Mouse (Mus musculus) cerebellum, postnatal 4 days (tissue): Measurements from ENCODE around the gene Sipa1l3.

Source experiments
- DNase-seq, 2 experiments: peaks; one replicate each; pipeline ENCODE4 v3.0.0; 2022; ENCODE audit warnings: low spot score in 2 of 2, mixed read lengths in 1 of 2

Gene Sipa1l3

GRCm38 (mm10) chr7:29518421-29519210 is at the start of gene Sipa1l3:
Gene Sipa1l3 (minus strand): TSS chr7:29518641.
- DNase-seq = peak; percentile 88 to 97

GRCm38 (mm10) chr7:29563006-29563405 is 44.6 kb upstream of the Sipa1l3 start:
- no peak for DNase-seq

GRCm38 (mm10) chr7:29561046-29561445 is 42.6 kb upstream of the Sipa1l3 start:
- DNase-seq = no peak

- DNase-seq = peak in 1 of 2 experiments; percentile 9
Observed at GRCm38 (mm10) chr7:29559290-29559689, 40.8 kb upstream of the Sipa1l3 start.

GRCm38 (mm10) chr7:29558744-29559143 is 40.3 kb upstream of the Sipa1l3 start:
- no peak for DNase-seq

- DNase-seq = no peak
Observed at GRCm38 (mm10) chr7:29556283-29556682, 37.8 kb upstream of the Sipa1l3 start.

- DNase-seq = no peak
Observed at GRCm38 (mm10) chr7:29555521-29555920, 37.1 kb upstream of the Sipa1l3 start.

GRCm38 (mm10) chr7:29555051-29555450 is 36.6 kb upstream of the Sipa1l3 start:
- no peak for DNase-seq

- DNase-seq = no peak
Observed at GRCm38 (mm10) chr7:29550691-29551090, 32.2 kb upstream of the Sipa1l3 start.

GRCm38 (mm10) chr7:29541608-29542007 is 23.2 kb upstream of the Sipa1l3 start:
- DNase-seq = no peak

- DNase-seq = no peak
Observed at GRCm38 (mm10) chr7:29541186-29541585, 22.7 kb upstream of the Sipa1l3 start.

GRCm38 (mm10) chr7:29540631-29541030 is 22.2 kb upstream of the Sipa1l3 start:
- DNase-seq = no peak

GRCm38 (mm10) chr7:29523700-29524099 is 5.3 kb upstream of the Sipa1l3 start:
- peak; percentile 74 to 79 for DNase-seq

- DNase-seq = peak; percentile 79 to 90
Observed at GRCm38 (mm10) chr7:29521841-29522575, 3.6 kb upstream of the Sipa1l3 start.

GRCm38 (mm10) chr7:29521365-29521764 is 2.9 kb upstream of the Sipa1l3 start:
- DNase-seq = no peak

- DNase-seq = no peak
Observed at GRCm38 (mm10) chr7:29520794-29521193, 2.4 kb upstream of the Sipa1l3 start.

GRCm38 (mm10) chr7:29519211-29519550 is 740 bp upstream of the Sipa1l3 start:
- DNase-seq = no peak

- no peak for DNase-seq
Observed at GRCm38 (mm10) chr7:29518054-29518420, 404 bp downstream of the Sipa1l3 start.

- no peak for DNase-seq
Observed at GRCm38 (mm10) chr7:29517178-29517577, 1.3 kb downstream of the Sipa1l3 start.

- DNase-seq = no peak
Observed at GRCm38 (mm10) chr7:29515652-29516051, 2.8 kb downstream of the Sipa1l3 start.

GRCm38 (mm10) chr7:29512729-29513128 is 5.7 kb downstream of the Sipa1l3 start:
- no peak for DNase-seq

- no peak for DNase-seq
Observed at GRCm38 (mm10) chr7:29511598-29512275, 6.7 kb downstream of the Sipa1l3 start.

- no peak for DNase-seq
Observed at GRCm38 (mm10) chr7:29508522-29508921, 9.9 kb downstream of the Sipa1l3 start.
